Mouse (Mus musculus): ENCODE results near the gene Gm49361. TPM values are rescaled to one million over a fixed set of nuclear protein-coding genes. Genes with fewer than 3 reads are reported as not detected.

Gm49361 gene
- total RNA-seq, 2 experiments from 2014 or later = 0.40 to 1.8 TPM

- TF ChIP-seq CTCF (IDR thresholded peaks at IDR 0.05) = peak; percentile 29
- no peak overlapping the region for H3K4me3 ChIP-seq
- intact Hi-C loops (cut with DNase I) = no loop called here
- no peak overlapping the region for H3K27ac ChIP-seq
- DNase-seq (ENCODE audit: extremely low spot score in 1 of 2, low spot score in 2 of 2) = no peak
Measured at GRCm38 (mm10) chr14:57726172-57726571, 19.7 kb downstream of the Gm49361 start.

DNA sequence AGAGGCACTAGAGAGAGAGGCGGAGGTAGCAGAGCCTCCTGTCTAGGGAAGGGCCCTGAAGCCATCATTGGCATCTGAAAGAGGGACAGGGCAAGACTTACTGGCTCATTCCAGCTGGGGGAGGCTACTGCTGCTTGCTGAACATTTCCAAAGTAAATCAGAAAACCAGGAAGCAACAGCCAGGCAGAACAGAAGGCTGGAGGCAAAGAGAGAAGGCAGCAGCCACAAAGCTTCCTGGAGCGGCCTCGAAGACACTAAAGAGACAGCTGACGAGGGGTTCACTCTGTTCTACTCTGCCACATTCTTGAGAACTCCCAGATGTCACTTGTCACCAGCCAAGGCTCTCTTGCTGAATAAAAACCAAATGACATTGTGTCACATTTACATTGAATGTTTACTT, 21.4 kb downstream of the Gm49361 start:
- H3K4me3 ChIP-seq = no peak overlapping the region
- no peak for DNase-seq (ENCODE audit: extremely low spot score in 1 of 2, low spot score in 2 of 2)
- H3K27ac ChIP-seq = peak overlapping the region; percentile 50; the same call in 1 of the 2 replicates
- no peak for TF ChIP-seq CTCF (IDR thresholded peaks at IDR 0.05)
- intact Hi-C loops (cut with DNase I) = no loop called here

DNA sequence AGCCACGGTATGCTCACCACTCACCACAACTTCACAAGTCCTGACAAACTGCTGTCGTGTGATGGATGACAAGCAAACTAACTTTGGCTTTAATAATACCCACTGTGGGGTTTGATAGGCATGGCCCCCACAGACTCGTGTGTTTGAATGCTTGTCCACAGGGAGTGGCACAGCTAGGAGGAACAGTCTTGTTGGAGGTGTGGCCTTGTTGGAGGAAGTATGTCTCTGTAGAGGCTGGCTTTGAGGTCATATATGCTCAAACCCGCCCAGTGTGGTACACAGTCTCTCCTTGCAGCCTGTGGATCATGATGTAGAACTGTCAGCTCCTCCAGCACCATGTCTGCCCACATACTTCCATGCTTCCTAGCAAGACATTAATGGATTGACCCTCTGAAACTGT, 27.7 kb downstream of the Gm49361 start:
- no peak for TF ChIP-seq CTCF (IDR thresholded peaks at IDR 0.05)
- intact Hi-C loops (cut with DNase I) = no loop called here
- no peak for DNase-seq (ENCODE audit: extremely low spot score in 1 of 2, low spot score in 2 of 2)
- no peak overlapping the region for H3K27ac ChIP-seq
- no peak overlapping the region for H3K4me3 ChIP-seq

DNA sequence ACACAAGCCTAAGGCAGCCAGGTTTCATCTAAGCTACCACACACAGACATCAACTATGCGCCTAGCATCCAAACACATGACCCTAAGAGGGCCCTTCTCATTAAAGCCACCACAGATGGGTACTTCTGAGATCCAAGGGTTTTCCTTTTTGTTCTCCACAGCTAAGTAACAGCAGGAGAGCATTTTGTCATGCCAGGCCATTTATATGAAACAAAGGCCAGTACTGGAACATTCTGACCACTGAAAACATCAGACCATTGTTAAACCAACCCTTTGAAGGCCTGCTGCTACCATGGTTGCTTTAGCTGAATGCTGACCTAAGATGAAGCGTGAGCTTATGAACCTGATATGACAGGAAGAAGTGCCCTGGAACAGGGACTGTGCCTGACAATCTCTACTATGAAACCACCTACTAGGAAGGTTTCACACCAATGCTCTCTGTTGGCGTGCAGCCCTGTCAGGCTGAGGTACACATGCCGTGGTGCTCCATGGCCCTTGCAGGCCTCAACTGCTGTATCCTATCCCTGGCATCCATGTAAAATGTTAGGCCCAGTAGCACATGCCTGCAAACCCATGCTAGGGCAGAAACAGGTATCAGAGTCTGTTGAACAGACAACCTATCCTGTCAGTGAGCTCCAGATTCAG, 29.2 kb downstream of the Gm49361 start:
- no peak for TF ChIP-seq CTCF (IDR thresholded peaks at IDR 0.05)
- Histone ChIP-seq H3K4me3 (no peak overlapping the region), H3K27ac (no peak overlapping the region)
- DNase-seq (ENCODE audit: extremely low spot score in 1 of 2, low spot score in 2 of 2) = no peak
- intact Hi-C loops (cut with DNase I) = no loop called here

DNA sequence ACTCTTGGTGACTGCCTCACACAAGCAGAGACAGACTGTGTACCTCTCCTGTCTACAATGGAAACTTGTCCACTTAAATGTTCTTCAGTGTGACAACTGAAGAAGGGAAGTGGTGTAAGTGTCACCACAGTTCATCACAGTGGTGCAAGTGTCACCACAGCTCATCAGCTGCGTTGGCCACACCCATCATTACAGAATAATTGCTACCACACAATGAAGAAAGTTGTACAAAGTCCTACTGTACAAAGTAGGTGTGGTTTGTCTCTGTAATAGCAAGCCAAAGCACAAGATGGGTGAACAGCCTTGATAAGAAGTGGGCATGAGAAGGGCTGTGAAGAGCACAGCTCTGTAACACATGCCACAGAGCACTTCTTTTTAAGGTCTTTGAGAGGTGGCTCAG, 33.0 kb downstream of the Gm49361 start:
- H3K27ac ChIP-seq = no peak overlapping the region
- intact Hi-C loops (cut with DNase I) = no loop called here

DNA sequence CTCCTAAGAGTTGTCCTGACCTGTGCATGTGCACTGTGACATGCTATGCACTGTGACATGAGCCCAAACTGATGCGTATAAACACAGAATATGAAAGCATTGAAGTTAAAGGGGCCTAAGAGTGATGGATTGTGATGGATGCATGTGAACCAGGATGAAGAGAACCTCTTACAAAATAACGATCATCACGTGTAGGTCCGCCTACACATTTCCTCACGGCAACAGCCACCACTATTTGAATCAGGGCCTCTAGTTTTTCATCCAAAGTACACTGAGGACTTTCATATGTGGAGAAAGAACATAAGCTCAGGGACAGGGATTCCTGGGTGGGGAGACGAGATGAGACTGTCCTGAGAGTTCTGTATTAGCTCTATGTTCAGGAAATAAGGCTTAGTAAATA, 34.8 kb downstream of the Gm49361 start:
- H3K4me3 ChIP-seq = no peak overlapping the region
- no peak for TF ChIP-seq CTCF (IDR thresholded peaks at IDR 0.05)
- no peak for DNase-seq (ENCODE audit: extremely low spot score in 1 of 2, low spot score in 2 of 2)
- no peak overlapping the region for H3K27ac ChIP-seq
- intact Hi-C loops (cut with DNase I) = no loop called here

More for the DNA sequence above, 33.0 kb downstream of the Gm49361 start:
- H3K4me3 ChIP-seq = no peak overlapping the region
- no peak for TF ChIP-seq CTCF (IDR thresholded peaks at IDR 0.05)
- no peak for DNase-seq (ENCODE audit: extremely low spot score in 1 of 2, low spot score in 2 of 2)

- intact Hi-C loops (cut with DNase I) = no loop called here
- Histone ChIP-seq H3K27ac (no peak overlapping the region), H3K4me3 (no peak overlapping the region)
- no peak for TF ChIP-seq CTCF (IDR thresholded peaks at IDR 0.05)
- no peak for DNase-seq (ENCODE audit: extremely low spot score in 1 of 2, low spot score in 2 of 2)
Measured at GRCm38 (mm10) chr14:57709171-57709570, 36.7 kb downstream of the Gm49361 start.

GRCm38 (mm10) chr14:57708580-57708979, 37.3 kb downstream of the Gm49361 start:
- no peak for TF ChIP-seq CTCF (IDR thresholded peaks at IDR 0.05)
- intact Hi-C loops (cut with DNase I) = no loop called here
- H3K4me3 ChIP-seq = no peak overlapping the region
- no peak for DNase-seq (ENCODE audit: extremely low spot score in 1 of 2, low spot score in 2 of 2)
- H3K27ac ChIP-seq = no peak overlapping the region

DNA sequence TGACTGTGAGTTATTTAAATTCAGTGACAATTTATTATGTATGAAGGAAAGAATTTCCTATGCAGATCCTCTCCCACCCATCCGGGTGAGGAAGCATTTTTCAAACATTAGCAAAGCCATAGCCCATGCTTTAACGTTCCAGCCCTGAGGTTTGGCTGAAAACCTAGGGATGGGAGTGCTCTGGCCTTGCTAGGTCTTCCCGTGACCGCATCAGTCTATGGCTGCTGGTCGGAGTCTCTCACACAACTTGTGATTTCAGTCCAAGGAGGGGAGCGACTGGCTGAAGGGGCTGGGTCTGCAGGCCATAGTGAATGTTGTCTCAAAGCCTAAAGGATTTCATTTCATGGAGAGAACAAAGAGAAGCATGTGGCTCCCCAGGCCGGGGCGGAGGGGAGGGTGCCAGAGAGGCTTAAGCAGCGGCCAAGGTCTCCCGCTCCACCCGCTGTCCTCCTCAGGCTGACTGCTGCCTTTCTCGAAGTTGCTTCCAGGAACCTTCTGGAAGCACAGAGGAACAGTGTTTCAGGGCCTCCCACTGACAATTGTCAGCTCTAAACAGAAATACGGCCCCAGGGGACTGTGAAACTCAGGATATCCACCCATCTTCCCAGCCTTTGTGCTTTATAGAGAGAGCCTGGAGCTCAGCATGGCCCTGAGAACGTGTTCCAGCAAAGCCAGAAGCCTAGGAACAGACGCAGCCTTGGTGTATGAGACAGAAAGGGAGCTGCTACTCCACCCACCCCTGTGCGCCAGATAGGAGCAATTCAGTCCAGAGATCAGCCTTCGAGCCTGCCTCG, 38.6 kb downstream of the Gm49361 start:
- Histone ChIP-seq H3K4me3 (no peak overlapping the region), H3K27ac (peak overlapping the region; percentile 28; the same call in 1 of the 2 replicates)
- intact Hi-C loops (cut with DNase I) = loop anchor here (2.0 kb wide), 1 partner anchor 38 kb away; no protein-coding TSS in a partner anchor
- TF ChIP-seq CTCF (IDR thresholded peaks at IDR 0.05) = no peak
- no peak for DNase-seq (ENCODE audit: extremely low spot score in 1 of 2, low spot score in 2 of 2)

DNA sequence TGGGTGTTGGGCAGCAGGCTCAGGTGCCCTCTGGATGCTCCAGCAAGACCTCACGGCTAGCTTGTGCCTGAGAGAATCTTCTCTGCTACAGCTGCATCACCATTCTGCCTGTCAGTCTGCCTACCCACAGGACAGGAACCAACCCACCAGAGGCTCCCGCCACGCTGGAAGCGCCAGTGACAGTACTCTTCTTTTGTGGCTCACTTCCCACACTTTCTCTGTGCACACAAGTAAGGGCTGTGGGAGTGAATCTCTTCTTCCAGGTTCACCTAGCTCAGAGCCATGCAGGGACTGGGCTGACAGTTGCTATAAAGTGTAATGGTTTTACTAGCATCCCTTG, 39.2 kb downstream of the Gm49361 start:
- intact Hi-C loops (cut with DNase I) = loop anchor here (2.0 kb wide), 1 partner anchor 38 kb away; no protein-coding TSS in a partner anchor
- peak; percentile 33 to 38 for DNase-seq (ENCODE audit: extremely low spot score in 1 of 2, low spot score in 2 of 2)
- no peak overlapping the region for H3K4me3 ChIP-seq
- TF ChIP-seq CTCF (IDR thresholded peaks at IDR 0.05) = no peak
- peak overlapping the region; percentile 63; the same call in 1 of the 2 replicates for H3K27ac ChIP-seq

DNA sequence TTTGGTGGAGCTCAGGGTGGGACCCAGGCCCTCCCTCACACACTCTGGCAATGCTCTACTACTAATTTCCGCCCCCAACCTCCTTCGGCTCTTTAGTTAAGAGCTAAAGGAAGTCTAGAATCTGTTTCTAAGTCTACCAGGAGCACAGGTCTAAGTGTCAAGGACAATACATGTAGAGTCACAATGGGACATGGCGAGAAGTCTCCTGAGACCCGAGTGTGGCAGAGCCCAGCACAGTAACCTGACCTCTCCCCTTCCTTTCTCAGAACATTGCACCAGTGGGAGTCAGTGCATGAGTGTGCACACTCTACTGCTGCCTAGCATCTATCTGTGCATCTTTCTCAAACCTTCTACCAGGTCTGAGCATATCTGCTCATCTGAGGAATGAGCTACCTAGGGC, 40.1 kb downstream of the Gm49361 start:
- H3K27ac ChIP-seq = peak overlapping the region; percentile 63; the same call in 1 of the 2 replicates
- intact Hi-C loops (cut with DNase I) = loop anchor here (2.0 kb wide), 1 partner anchor 39 kb away; no protein-coding TSS in a partner anchor
- H3K4me3 ChIP-seq = no peak overlapping the region

GRCm38 (mm10) chr14:57705075-57705474, 40.8 kb downstream of the Gm49361 start:
- TF ChIP-seq CTCF (IDR thresholded peaks at IDR 0.05) = no peak
- no peak for DNase-seq (ENCODE audit: extremely low spot score in 1 of 2, low spot score in 2 of 2)
- intact Hi-C loops (cut with DNase I) = no loop called here

More for the DNA sequence above, 40.1 kb downstream of the Gm49361 start:
- DNase-seq (ENCODE audit: extremely low spot score in 1 of 2, low spot score in 2 of 2) = no peak
- TF ChIP-seq CTCF (IDR thresholded peaks at IDR 0.05) = no peak

More at GRCm38 (mm10) chr14:57705075-57705474, 40.8 kb downstream of the Gm49361 start:
- Histone ChIP-seq H3K4me3 (no peak overlapping the region), H3K27ac (no peak overlapping the region)

Measured in left cerebral cortex, adult 2 months (tissue).